Mouse (Mus musculus): Measurements from ENCODE around the gene Clstn1.

The Clstn1 gene

GRCm38 (mm10) chr4:149628372-149628771 is 42.1 kb downstream of the Clstn1 start:
- in situ Hi-C loops (cut with MboI; ENCODE audit: low sequenced_read_pairs), result no loop called here

- in situ Hi-C loops (cut with MboI; ENCODE audit: low sequenced_read_pairs), result no loop called here
Observed at GRCm38 (mm10) chr4:149628810-149629209, 42.5 kb downstream of the Clstn1 start.

GRCm38 (mm10) chr4:149632670-149633307 is 46.5 kb downstream of the Clstn1 start:
- in situ Hi-C loops (cut with MboI; ENCODE audit: low sequenced_read_pairs), result no loop called here

- in situ Hi-C loops (cut with MboI; ENCODE audit: low sequenced_read_pairs), result no loop called here
Observed at GRCm38 (mm10) chr4:149634157-149634556, 47.9 kb downstream of the Clstn1 start.

GRCm38 (mm10) chr4:149634966-149635365 is 48.7 kb downstream of the Clstn1 start:
- in situ Hi-C loops (cut with MboI; ENCODE audit: low sequenced_read_pairs), result no loop called here

GRCm38 (mm10) chr4:149635915-149636415 is 49.7 kb downstream of the Clstn1 start:
- in situ Hi-C loops (cut with MboI; ENCODE audit: low sequenced_read_pairs), result no loop called here

- in situ Hi-C loops (cut with MboI; ENCODE audit: low sequenced_read_pairs), result no loop called here
Observed at GRCm38 (mm10) chr4:149637942-149638341, 51.7 kb downstream of the Clstn1 start.

- in situ Hi-C loops (cut with MboI; ENCODE audit: low sequenced_read_pairs), result no loop called here
Observed at GRCm38 (mm10) chr4:149640831-149641230, 54.6 kb downstream of the Clstn1 start.

GRCm38 (mm10) chr4:149641400-149641799 is 55.1 kb downstream of the Clstn1 start:
- in situ Hi-C loops (cut with MboI; ENCODE audit: low sequenced_read_pairs), result no loop called here

GRCm38 (mm10) chr4:149641956-149642355 is 55.7 kb downstream of the Clstn1 start:
- in situ Hi-C loops (cut with MboI; ENCODE audit: low sequenced_read_pairs), result no loop called here

GRCm38 (mm10) chr4:149645761-149646160 is 59.5 kb downstream of the Clstn1 start:
- in situ Hi-C loops (cut with MboI; ENCODE audit: low sequenced_read_pairs), result no loop called here

- in situ Hi-C loops (cut with MboI; ENCODE audit: low sequenced_read_pairs), result no loop called here
Observed at GRCm38 (mm10) chr4:149648031-149648805, 62.0 kb downstream of the Clstn1 start.

GRCm38 (mm10) chr4:149650493-149651193 is 64.4 kb downstream of the Clstn1 start:
- in situ Hi-C loops (cut with MboI; ENCODE audit: low sequenced_read_pairs), result no loop called here

GRCm38 (mm10) chr4:149654232-149654631 is 68.0 kb downstream of the Clstn1 start:
- in situ Hi-C loops (cut with MboI; ENCODE audit: low sequenced_read_pairs), result no loop called here

- in situ Hi-C loops (cut with MboI; ENCODE audit: low sequenced_read_pairs), result no loop called here
Observed at GRCm38 (mm10) chr4:149657858-149658416, 71.7 kb downstream of the Clstn1 start.

- in situ Hi-C loops (cut with MboI; ENCODE audit: low sequenced_read_pairs), result no loop called here
Observed at GRCm38 (mm10) chr4:149659495-149660116, 73.3 kb downstream of the Clstn1 start.

- in situ Hi-C loops (cut with MboI; ENCODE audit: low sequenced_read_pairs), result no loop called here
Observed at GRCm38 (mm10) chr4:149660598-149660997, 74.3 kb downstream of the Clstn1 start.

GRCm38 (mm10) chr4:149661967-149662589 is 75.8 kb downstream of the Clstn1 start:
- in situ Hi-C loops (cut with MboI; ENCODE audit: low sequenced_read_pairs), result no loop called here

- in situ Hi-C loops (cut with MboI; ENCODE audit: low sequenced_read_pairs), result no loop called here
Observed at GRCm38 (mm10) chr4:149663849-149664503, 77.7 kb downstream of the Clstn1 start.

All from CH12F3 (cell line).